Mouse (Mus musculus): ENCODE results near the gene 4930469K13Rik. TPM values are rescaled to one million over a fixed set of nuclear protein-coding genes. Genes with fewer than 3 reads are reported as not detected.
A peak's percentile ranks its signal among the peaks of the same experiment; 100 is the strongest.

4930469K13Rik gene
- polyA plus RNA-seq, 1 experiment from 2014 or later: 0.23 TPM

DNA sequence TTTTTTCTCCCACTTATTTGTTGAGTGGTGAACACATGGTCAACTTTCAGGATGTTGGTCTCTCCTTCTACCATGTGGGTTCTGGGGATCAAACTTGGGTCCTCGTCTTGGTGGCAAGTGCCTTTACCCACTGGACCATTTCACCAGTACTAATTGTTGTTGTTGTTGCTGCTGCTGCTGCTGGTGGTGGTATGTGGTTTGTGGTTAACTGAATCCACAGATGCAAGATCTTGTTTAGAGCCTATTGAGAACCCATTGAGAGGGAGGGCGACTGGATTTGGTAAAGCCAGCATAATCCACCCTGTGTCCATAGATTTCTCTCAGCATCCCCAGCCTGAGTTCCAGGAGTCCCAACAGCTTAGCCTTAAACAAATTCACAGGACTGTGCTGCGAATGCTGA lies 97.9 kb downstream of the 4930469K13Rik start:
- no peak overlapping the region for H3K4me3 ChIP-seq (replicated peaks)
- no peak overlapping the region for H3K27ac ChIP-seq
- H3K4me1 ChIP-seq: no peaks in the 10 kb centered on the region
- ATAC-seq (ENCODE audit: insufficient read depth, low FRiP score, low read depth): no peak
- no peaks in the 10 kb centered on the region for H3K36me3 ChIP-seq
- no peaks in the 10 kb centered on the region for H3K27me3 ChIP-seq (replicated peaks)
- H3K4me2 ChIP-seq: no peak overlapping the region
- H3K9ac ChIP-seq: no peak overlapping the region
- 75% methylated on average over 3 of the region's 3 CpGs for WGBS
- H3K9me3 ChIP-seq: no peaks in the 10 kb centered on the region

DNA sequence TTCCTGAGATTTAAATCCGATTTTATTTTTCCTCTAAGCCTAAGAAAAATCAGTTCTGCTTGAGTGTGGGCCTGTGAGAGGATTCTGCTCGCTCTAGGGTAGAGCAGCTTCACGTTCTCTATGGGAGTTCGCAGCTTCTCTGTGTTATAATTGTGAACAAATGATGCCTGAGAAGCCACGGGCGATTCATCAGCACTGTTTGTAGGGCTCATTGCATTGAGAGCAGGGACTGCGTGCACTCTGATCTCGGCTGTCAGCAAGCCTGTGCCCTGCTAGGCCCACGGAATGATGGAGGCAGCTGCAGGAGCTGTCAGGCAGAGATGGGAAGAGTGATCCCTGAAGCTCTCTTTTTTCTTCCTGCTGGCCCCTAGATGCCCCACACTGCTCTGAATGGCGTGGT lies 100.1 kb downstream of the 4930469K13Rik start:
- no peak overlapping the region for H3K27ac ChIP-seq
- no peaks in the 10 kb centered on the region for H3K4me1 ChIP-seq
- no peak for ATAC-seq (ENCODE audit: insufficient read depth, low FRiP score, low read depth)
- H3K9ac ChIP-seq: no peak overlapping the region
- H3K4me2 ChIP-seq: no peak overlapping the region
- 62% methylated on average over 10 of the region's 10 CpGs for WGBS
- H3K36me3 ChIP-seq: no peaks in the 10 kb centered on the region
- H3K9me3 ChIP-seq: no peaks in the 10 kb centered on the region
- no peaks in the 10 kb centered on the region for H3K27me3 ChIP-seq (replicated peaks)
- no peak overlapping the region for H3K4me3 ChIP-seq (replicated peaks)

DNA sequence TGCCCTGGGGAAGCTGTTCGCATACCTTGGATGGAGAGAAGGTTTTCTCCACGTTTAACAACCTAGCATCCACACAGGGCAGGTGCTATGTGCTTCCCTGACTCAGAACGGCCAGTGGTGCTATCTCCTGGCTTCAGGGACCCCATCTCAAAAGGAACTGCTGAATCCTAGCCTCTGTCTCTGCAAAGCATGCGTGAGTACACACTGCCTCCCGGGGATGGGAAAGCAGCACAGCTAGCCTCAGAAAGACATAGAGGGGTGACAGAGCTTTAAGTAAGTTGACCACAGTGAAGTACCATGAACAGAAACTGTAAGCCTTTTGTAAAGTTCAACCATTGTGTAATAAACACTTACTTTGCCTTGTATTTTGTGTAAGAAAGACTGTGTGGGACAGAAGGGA lies 104.9 kb downstream of the 4930469K13Rik start:
- H3K27ac ChIP-seq: no peak overlapping the region
- WGBS: 50% methylated on average over 5 of the region's 5 CpGs
- H3K27me3 ChIP-seq (replicated peaks): no peaks in the 10 kb centered on the region
- H3K9me3 ChIP-seq: no peaks in the 10 kb centered on the region
- H3K4me3 ChIP-seq (replicated peaks): no peak overlapping the region; the same call in 1 of the 2 replicates
- 0 out of 2 replicates have a peak, but pooled peaks cover 2% of the 10 kb centered on the region for H3K4me1 ChIP-seq
- H3K4me2 ChIP-seq: peak overlapping the region; percentile 38
- no peaks in the 10 kb centered on the region for H3K36me3 ChIP-seq
- H3K9ac ChIP-seq: no peak overlapping the region
- peak; percentile 30; the same call in 1 of the 2 replicates for ATAC-seq (ENCODE audit: insufficient read depth, low FRiP score, low read depth)

GRCm38 (mm10) chr11:33992938-33993337 lies 105.4 kb downstream of the 4930469K13Rik start, which contains the start of gene Kcnip1:
Gene Kcnip1 (minus strand): TSS chr11:33993152.
- Histone ChIP-seq H3K4me1 (0 out of 2 replicates have a peak, but pooled peaks cover 2% of the 10 kb centered on the region), H3K4me3 (replicated peaks) (no peak within 1 kb of the TSS; the same call in 1 of the 2 replicates), H3K27me3 (replicated peaks) (no peaks in the 10 kb centered on the region), H3K36me3 (no peaks in the 10 kb centered on the region), H3K9ac (no peak within 1 kb of the TSS), H3K4me2 (peak within 1 kb of the TSS; percentile 38), H3K9me3 (no peaks in the 10 kb centered on the region), H3K27ac (no peak within 1 kb of the TSS)
- WGBS: 12% methylated on average over 12 of the region's 12 CpGs
- ATAC-seq (ENCODE audit: insufficient read depth, low FRiP score, low read depth): no peak; the same call in 1 of the 2 replicates

DNA sequence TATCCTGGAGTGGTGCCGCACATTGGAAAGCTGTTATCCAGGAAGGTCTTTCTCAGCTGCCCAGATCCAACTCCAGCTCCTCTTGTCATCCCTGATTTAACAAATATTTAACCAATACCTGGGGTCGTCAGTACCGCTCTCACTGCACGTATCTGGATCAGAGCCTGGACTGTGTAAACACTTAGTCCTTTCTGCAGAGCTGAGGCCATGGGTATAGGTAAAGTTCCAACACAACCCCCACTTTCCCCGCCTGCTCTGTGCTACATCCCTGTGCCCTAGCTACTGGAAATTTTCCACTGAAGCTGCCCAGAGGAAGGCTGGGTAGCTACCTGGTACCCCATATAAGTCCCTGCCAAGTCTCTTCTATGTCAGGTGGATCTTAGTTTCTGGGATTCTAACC lies 108.4 kb downstream of the 4930469K13Rik start:
- no peak overlapping the region for H3K4me2 ChIP-seq
- 0 out of 2 replicates have a peak, but pooled peaks cover 2% of the 10 kb centered on the region for H3K4me1 ChIP-seq
- H3K9me3 ChIP-seq: no peaks in the 10 kb centered on the region
- 41% methylated on average over 5 of the region's 5 CpGs for WGBS
- no peak overlapping the region for H3K27ac ChIP-seq
- H3K4me3 ChIP-seq (replicated peaks): no peak overlapping the region
- no peak overlapping the region for H3K9ac ChIP-seq
- ATAC-seq (ENCODE audit: insufficient read depth, low FRiP score, low read depth): no peak
- no peaks in the 10 kb centered on the region for H3K36me3 ChIP-seq
- H3K27me3 ChIP-seq (replicated peaks): no peaks in the 10 kb centered on the region

DNA sequence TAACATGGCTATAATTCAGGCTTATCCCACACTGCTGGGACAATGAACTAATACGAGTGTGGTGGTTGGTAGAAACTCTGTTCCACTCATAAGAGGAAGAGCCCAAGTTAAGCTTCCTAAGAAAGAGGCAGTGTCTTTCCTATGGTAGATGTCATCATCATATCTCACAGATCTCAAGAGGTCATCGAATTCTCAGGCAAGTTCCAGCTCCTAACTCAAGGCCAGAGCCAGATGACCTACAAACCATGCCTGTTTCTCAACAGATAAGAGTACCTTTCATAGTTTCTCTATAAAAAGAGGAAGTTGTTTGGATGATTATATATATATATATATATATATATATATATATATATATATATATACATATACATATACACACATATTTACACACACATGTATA lies 111.8 kb downstream of the 4930469K13Rik start:
- no peak overlapping the region for H3K4me3 ChIP-seq (replicated peaks)
- no peak overlapping the region for H3K4me2 ChIP-seq
- no peaks in the 10 kb centered on the region for H3K27me3 ChIP-seq (replicated peaks)
- H3K9me3 ChIP-seq: no peaks in the 10 kb centered on the region
- 82% methylated on average over 2 of the region's 2 CpGs for WGBS
- no peak for ATAC-seq (ENCODE audit: insufficient read depth, low FRiP score, low read depth)
- no peak overlapping the region for H3K9ac ChIP-seq
- H3K27ac ChIP-seq: no peak overlapping the region
- no peaks in the 10 kb centered on the region for H3K4me1 ChIP-seq
- no peaks in the 10 kb centered on the region for H3K36me3 ChIP-seq

DNA sequence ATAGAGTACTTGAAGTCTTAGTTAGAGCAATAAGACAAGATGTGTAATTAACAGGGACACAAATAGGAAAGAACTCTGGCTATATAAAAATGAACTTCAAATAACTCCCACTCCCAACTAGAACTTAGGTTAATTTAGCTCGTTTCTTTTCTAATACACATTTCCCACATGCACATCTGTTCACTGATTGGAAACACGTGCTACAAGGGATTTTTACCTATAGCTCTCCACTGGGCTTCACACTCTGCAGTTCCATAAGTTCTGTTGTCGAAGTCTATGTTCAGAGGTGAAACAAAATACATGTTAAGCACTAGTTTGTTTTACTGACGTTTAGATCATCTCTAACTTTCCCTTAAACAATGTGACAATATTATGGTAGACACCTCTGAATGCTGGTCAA lies 118.2 kb downstream of the 4930469K13Rik start:
- no peak for ATAC-seq (ENCODE audit: insufficient read depth, low FRiP score, low read depth)
- Histone ChIP-seq H3K9ac (no peak overlapping the region), H3K9me3 (no peaks in the 10 kb centered on the region), H3K36me3 (no peaks in the 10 kb centered on the region), H3K27ac (no peak overlapping the region), H3K4me2 (no peak overlapping the region), H3K27me3 (replicated peaks) (no peaks in the 10 kb centered on the region), H3K4me1 (no peaks in the 10 kb centered on the region), H3K4me3 (replicated peaks) (no peak overlapping the region)
- WGBS: 74% methylated on average over 4 of the region's 4 CpGs

GRCm38 (mm10) chr11:33975121-33975520 lies 123.2 kb downstream of the 4930469K13Rik start:
- 77% methylated on average over 2 of the region's 2 CpGs for WGBS
- H3K9ac ChIP-seq: no peak overlapping the region
- no peak overlapping the region for H3K27ac ChIP-seq
- H3K4me3 ChIP-seq (replicated peaks): no peak overlapping the region
- H3K4me2 ChIP-seq: no peak overlapping the region
- no peaks in the 10 kb centered on the region for H3K9me3 ChIP-seq
- no peaks in the 10 kb centered on the region for H3K36me3 ChIP-seq
- H3K4me1 ChIP-seq: no peaks in the 10 kb centered on the region
- H3K27me3 ChIP-seq (replicated peaks): no peaks in the 10 kb centered on the region
- ATAC-seq (ENCODE audit: insufficient read depth, low FRiP score, low read depth): no peak

- H3K36me3 ChIP-seq: no peaks in the 10 kb centered on the region
- no peak for ATAC-seq (ENCODE audit: insufficient read depth, low FRiP score, low read depth)
- H3K9me3 ChIP-seq: no peaks in the 10 kb centered on the region
- H3K27me3 ChIP-seq (replicated peaks): no peaks in the 10 kb centered on the region
- no peaks in the 10 kb centered on the region for H3K4me1 ChIP-seq
- no peak overlapping the region for H3K4me2 ChIP-seq
- no peak overlapping the region for H3K4me3 ChIP-seq (replicated peaks)
- H3K9ac ChIP-seq: no peak overlapping the region
- WGBS: 35% methylated on average over 14 of the region's 14 CpGs
- H3K27ac ChIP-seq: no peak overlapping the region
These were observed 123.9 kb downstream of the 4930469K13Rik start for GRCm38 (mm10) chr11:33974341-33975040.

GRCm38 (mm10) chr11:33972114-33972513 lies 126.2 kb downstream of the 4930469K13Rik start:
- no peak overlapping the region for H3K27ac ChIP-seq
- H3K4me1 ChIP-seq: no peaks in the 10 kb centered on the region
- H3K36me3 ChIP-seq: no peaks in the 10 kb centered on the region
- no peak for ATAC-seq (ENCODE audit: insufficient read depth, low FRiP score, low read depth)
- no peaks in the 10 kb centered on the region for H3K27me3 ChIP-seq (replicated peaks)
- no peak overlapping the region for H3K9ac ChIP-seq
- no peaks in the 10 kb centered on the region for H3K9me3 ChIP-seq
- no peak overlapping the region for H3K4me3 ChIP-seq (replicated peaks)
- H3K4me2 ChIP-seq: no peak overlapping the region
- 86% methylated on average over 7 of the region's 7 CpGs for WGBS

DNA sequence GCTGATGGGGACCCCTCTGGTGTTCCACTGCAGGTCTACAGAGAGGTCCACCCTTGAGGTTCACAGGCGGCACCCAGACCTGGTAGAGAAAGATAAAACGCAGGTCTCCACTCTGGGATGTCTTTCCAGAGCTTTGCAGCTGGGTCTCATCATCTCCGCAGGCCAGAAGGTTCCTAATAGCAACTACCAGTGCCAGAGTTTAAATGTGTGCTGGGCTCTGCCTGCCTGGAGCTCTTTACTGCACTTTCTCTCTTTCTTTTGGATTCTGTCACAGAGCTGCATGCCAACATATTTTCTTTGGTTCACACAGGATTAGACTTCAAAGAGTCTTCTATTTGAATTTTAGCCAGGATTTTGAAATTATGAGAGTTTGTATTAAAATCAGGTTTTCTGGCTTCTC lies 129.2 kb downstream of the 4930469K13Rik start:
- Histone ChIP-seq H3K27me3 (replicated peaks) (no peaks in the 10 kb centered on the region), H3K36me3 (no peaks in the 10 kb centered on the region), H3K9me3 (no peaks in the 10 kb centered on the region), H3K4me1 (no peaks in the 10 kb centered on the region), H3K27ac (no peak overlapping the region), H3K9ac (no peak overlapping the region), H3K4me3 (replicated peaks) (no peak overlapping the region), H3K4me2 (no peak overlapping the region)
- WGBS: 55% methylated on average over 3 of the region's 3 CpGs
- ATAC-seq (ENCODE audit: insufficient read depth, low FRiP score, low read depth): no peak

GRCm38 (mm10) chr11:33967708-33968107 lies 130.6 kb downstream of the 4930469K13Rik start:
- Histone ChIP-seq H3K27me3 (replicated peaks) (no peaks in the 10 kb centered on the region), H3K4me1 (peaks cover 4% of the 10 kb centered on the region; the same call in 1 of the 2 replicates), H3K27ac (no peak overlapping the region), H3K36me3 (no peaks in the 10 kb centered on the region), H3K9me3 (no peaks in the 10 kb centered on the region), H3K4me3 (replicated peaks) (no peak overlapping the region), H3K4me2 (no peak overlapping the region), H3K9ac (no peak overlapping the region)
- no peak for ATAC-seq (ENCODE audit: insufficient read depth, low FRiP score, low read depth)
- WGBS: 80% methylated on average over 4 of the region's 4 CpGs

Data from stomach, embryonic 15.5 days (tissue).